In the genomic region with DNA sequence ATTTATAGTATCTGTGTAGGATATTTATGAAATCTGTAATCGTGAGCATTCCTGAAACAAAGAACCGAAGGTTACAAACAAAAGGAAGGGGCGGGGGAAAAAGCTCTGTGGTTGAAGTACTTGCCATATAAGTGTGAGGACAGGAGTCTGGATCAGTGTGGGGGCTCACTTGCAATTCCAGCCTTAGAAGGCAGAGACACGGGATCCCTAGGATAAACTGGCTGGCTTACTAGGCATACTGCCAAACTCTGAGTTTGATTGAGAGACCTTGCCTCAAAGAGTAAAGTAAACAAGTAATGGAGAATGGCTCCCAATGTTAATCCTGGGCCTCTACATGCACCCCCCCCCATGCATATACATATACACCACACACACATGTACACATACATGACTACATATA, we compare ENCODE assay signal across 27 mouse cellular contexts. TPM values are rescaled to one million over a fixed set of nuclear protein-coding genes. Genes with fewer than 3 reads are reported as not detected.
DNase-seq lines count a peak whose midpoint lies in the region; ATAC-seq and TF ChIP-seq lines count a peak whose summit lies in the region.
"Had no signal": no experiment of that assay in that cellular context is flagged by ENCODE, and none has a peak within 500 bp of the region (broad histone marks: within the 10 kb centered on the region; RNA-seq: fewer than 3 reads in every experiment).

No protein-coding gene starts in this region.

- H3K36me3 ChIP-seq in embryonic facial prominence, embryonic 14.5 days (ENCODE audit: control insufficient read depth, insufficient read depth, low read length), result peaks cover 16% of the 10 kb centered on the region
- peaks cover 77% of the 10 kb centered on the region for H3K36me3 ChIP-seq in embryonic facial prominence, embryonic 10.5 days (replicated peaks)
- H3K36me3 ChIP-seq in heart, embryonic 15.5 days, result peaks cover 50% of the 10 kb centered on the region
- H3K36me3 ChIP-seq in liver, embryonic 12.5 days, result no peaks in the 10 kb centered on the region
- H3K36me3 ChIP-seq in liver, postnatal 0 days (replicated peaks; ENCODE audit: insufficient read depth, low read length), result peaks cover 7% of the 10 kb centered on the region; the same call in 1 of the 2 replicates
- no peaks in the 10 kb centered on the region; the same call in 1 of the 2 replicates for H3K36me3 ChIP-seq in stomach, embryonic 16.5 days (ENCODE audit: control insufficient read depth, insufficient read depth, low read length)

- no peaks in the 10 kb centered on the region for H3K9me3 ChIP-seq in embryonic facial prominence, embryonic 14.5 days (ENCODE audit: control insufficient read depth, low read length)
- no peaks in the 10 kb centered on the region for H3K9me3 ChIP-seq in embryonic facial prominence, embryonic 10.5 days
- no peaks in the 10 kb centered on the region for H3K9me3 ChIP-seq in heart, embryonic 15.5 days (replicated peaks)
- H3K9me3 ChIP-seq in liver, embryonic 12.5 days (replicated peaks), result no peaks in the 10 kb centered on the region
- no peaks in the 10 kb centered on the region for H3K9me3 ChIP-seq in liver, postnatal 0 days (ENCODE audit: low read length)
- H3K9me3 ChIP-seq in stomach, embryonic 16.5 days (replicated peaks; ENCODE audit: control insufficient read depth, low read length), result no peaks in the 10 kb centered on the region
- H3K9me3 ChIP-seq: embryonic facial prominence, embryonic 13.5 days; forebrain, embryonic 13.5 days; hindbrain, embryonic 10.5 days; midbrain, embryonic 10.5 days; neural tube, embryonic 13.5 days; stomach, embryonic 15.5 days had no signal

- no peak overlapping the region for H3K27ac ChIP-seq in embryonic facial prominence, embryonic 14.5 days (replicated peaks; ENCODE audit: low read depth, low read length)
- no peak overlapping the region for H3K27ac ChIP-seq in embryonic facial prominence, embryonic 10.5 days (replicated peaks)
- H3K27ac ChIP-seq in heart, embryonic 15.5 days, result peak overlapping the region; percentile 69
- no peak overlapping the region for H3K27ac ChIP-seq in liver, embryonic 12.5 days
- no peak overlapping the region for H3K27ac ChIP-seq in liver, postnatal 0 days (ENCODE audit: low read depth)
- H3K27ac ChIP-seq in stomach, embryonic 16.5 days (ENCODE audit: low read length), result no peak overlapping the region
- H3K27ac ChIP-seq: embryonic facial prominence, embryonic 13.5 days; forebrain, embryonic 13.5 days; hindbrain, embryonic 10.5 days; left cerebral cortex, adult 2 months; midbrain, embryonic 10.5 days; neural tube, embryonic 13.5 days had no signal

- peak; percentile 13 for DNase-seq in embryonic facial prominence, embryonic 14.5 days (ENCODE audit: low spot score)
- DNase-seq in embryonic facial prominence, embryonic 10.5 days (ENCODE audit: low spot score), result no peak
- no peak for DNase-seq in heart, adult 18-20 months
- DNase-seq in liver, postnatal 0 days, result no peak
- no peak for DNase-seq in right cerebral cortex, postnatal 4 days
- DNase-seq: adrenal gland, postnatal 10 days; cerebellum, adult 2 months; cerebellum, postnatal 25 days; gastrocnemius, postnatal 36 days; kidney, adult 8-10 months; kidney, postnatal 10 days; lung, adult 18-20 months; lung, postnatal 4 days; thymus, adult 2 months had no signal

- H3K4me1 ChIP-seq in embryonic facial prominence, embryonic 14.5 days (ENCODE audit: control insufficient read depth, insufficient read depth, low read length), result no peaks in the 10 kb centered on the region; the same call in 1 of the 2 replicates
- H3K4me1 ChIP-seq in embryonic facial prominence, embryonic 10.5 days, result peaks cover 12% of the 10 kb centered on the region
- peaks cover 11% of the 10 kb centered on the region for H3K4me1 ChIP-seq in heart, embryonic 15.5 days (replicated peaks)
- H3K4me1 ChIP-seq in liver, embryonic 12.5 days, result peaks cover 27% of the 10 kb centered on the region
- H3K4me1 ChIP-seq in liver, postnatal 0 days (ENCODE audit: insufficient read depth), result no peaks in the 10 kb centered on the region
- 0 out of 2 replicates have a peak, but pooled peaks cover 3% of the 10 kb centered on the region for H3K4me1 ChIP-seq in stomach, embryonic 16.5 days (ENCODE audit: control insufficient read depth, insufficient read depth, low read length)
- H3K4me1 ChIP-seq: forebrain, embryonic 13.5 days; hindbrain, embryonic 10.5 days; midbrain, embryonic 10.5 days; stomach, embryonic 15.5 days had no signal

- 78% methylated on average over 4 of the region's 4 CpGs for WGBS in embryonic facial prominence, embryonic 14.5 days
- 91% methylated on average over 4 of the region's 4 CpGs for WGBS in embryonic facial prominence, embryonic 10.5 days
- WGBS in heart, embryonic 15.5 days, result 47% methylated on average over 4 of the region's 4 CpGs
- 39% methylated on average over 4 of the region's 4 CpGs for WGBS in liver, embryonic 12.5 days (ENCODE audit: insufficient replicate concordance)
- 71% methylated on average over 4 of the region's 4 CpGs for WGBS in liver, postnatal 0 days (ENCODE audit: insufficient replicate concordance)
- WGBS in stomach, embryonic 16.5 days, result 57% methylated on average over 4 of the region's 4 CpGs

- no peak overlapping the region for H3K4me2 ChIP-seq in embryonic facial prominence, embryonic 14.5 days (ENCODE audit: low read depth, low read length)
- no peak overlapping the region for H3K4me2 ChIP-seq in heart, embryonic 15.5 days
- H3K4me2 ChIP-seq in liver, embryonic 12.5 days, result peak overlapping the region; percentile 21; the same call in 1 of the 2 replicates
- no peak overlapping the region for H3K4me2 ChIP-seq in liver, postnatal 0 days (ENCODE audit: low read depth, low read length)
- H3K4me2 ChIP-seq in stomach, embryonic 16.5 days (ENCODE audit: low read depth, low read length), result no peak overlapping the region
- H3K4me2 ChIP-seq: embryonic facial prominence, embryonic 13.5 days; forebrain, embryonic 13.5 days; neural tube, embryonic 13.5 days; stomach, embryonic 15.5 days had no signal

- no peak for ATAC-seq in embryonic facial prominence, embryonic 14.5 days (ENCODE audit: low read depth)
- ATAC-seq in heart, embryonic 15.5 days (replicated peaks; ENCODE audit: insufficient number of reproducible peaks, insufficient read depth, low FRiP score, low read depth), result no peak; the same call in 1 of the 2 replicates
- no peak for ATAC-seq in liver, embryonic 12.5 days
- no peak for ATAC-seq in liver, postnatal 0 days
- ATAC-seq in stomach, embryonic 16.5 days (ENCODE audit: insufficient read depth, low FRiP score), result peak; percentile 64; the same call in 1 of the 2 replicates
- ATAC-seq: activated CD4-positive, CD25-positive, alpha-beta regulatory T cell, adult 4 months; forebrain, embryonic 13.5 days; midbrain, embryonic 16.5 days had no signal

- no peak overlapping the region for H3K4me3 ChIP-seq in embryonic facial prominence, embryonic 14.5 days (ENCODE audit: low read depth, low read length)
- H3K4me3 ChIP-seq in embryonic facial prominence, embryonic 10.5 days, result no peak overlapping the region
- no peak overlapping the region for H3K4me3 ChIP-seq in heart, embryonic 15.5 days
- H3K4me3 ChIP-seq in liver, embryonic 12.5 days, result no peak overlapping the region
- no peak overlapping the region for H3K4me3 ChIP-seq in liver, postnatal 0 days (ENCODE audit: low read depth, low read length)
- no peak overlapping the region for H3K4me3 ChIP-seq in stomach, embryonic 16.5 days (replicated peaks; ENCODE audit: low read length)
- H3K4me3 ChIP-seq: embryonic facial prominence, embryonic 13.5 days; forebrain, embryonic 13.5 days; hindbrain, embryonic 10.5 days; left cerebral cortex, adult 2 months; midbrain, embryonic 10.5 days; myocyte; neural tube, embryonic 13.5 days; stomach, embryonic 15.5 days had no signal

- no peaks in the 10 kb centered on the region for H3K27me3 ChIP-seq in embryonic facial prominence, embryonic 14.5 days (replicated peaks; ENCODE audit: control insufficient read depth, insufficient read depth, low read length)
- H3K27me3 ChIP-seq in embryonic facial prominence, embryonic 10.5 days (replicated peaks; ENCODE audit: low read depth, poor library complexity, severe bottlenecking), result no peaks in the 10 kb centered on the region
- no peaks in the 10 kb centered on the region for H3K27me3 ChIP-seq in heart, embryonic 15.5 days
- no peaks in the 10 kb centered on the region for H3K27me3 ChIP-seq in liver, embryonic 12.5 days (replicated peaks)
- H3K27me3 ChIP-seq in liver, postnatal 0 days (ENCODE audit: insufficient read depth, low read length), result no peaks in the 10 kb centered on the region
- H3K27me3 ChIP-seq in stomach, embryonic 16.5 days (ENCODE audit: control insufficient read depth, insufficient read depth, low read length), result no peaks in the 10 kb centered on the region
- H3K27me3 ChIP-seq: embryonic facial prominence, embryonic 13.5 days; forebrain, embryonic 13.5 days; neural tube, embryonic 13.5 days; stomach, embryonic 15.5 days had no signal

- TF ChIP-seq CTCF in liver, postnatal 0 days (IDR thresholded peaks at IDR 0.05; ENCODE audit: low read depth), result no peak

- TF ChIP-seq EP300 in liver, postnatal 0 days (IDR thresholded peaks at IDR 0.05; ENCODE audit: low read depth), result no peak

- H3K9ac ChIP-seq in embryonic facial prominence, embryonic 14.5 days (ENCODE audit: low read depth, low read length), result no peak overlapping the region
- H3K9ac ChIP-seq in heart, embryonic 15.5 days, result no peak overlapping the region
- no peak overlapping the region for H3K9ac ChIP-seq in liver, embryonic 12.5 days
- H3K9ac ChIP-seq in liver, postnatal 0 days (replicated peaks), result no peak overlapping the region
- no peak overlapping the region for H3K9ac ChIP-seq in stomach, embryonic 16.5 days (ENCODE audit: low read length)
- H3K9ac ChIP-seq: embryonic facial prominence, embryonic 13.5 days; forebrain, embryonic 13.5 days; neural tube, embryonic 13.5 days; stomach, embryonic 15.5 days had no signal

RNA-seq across cellular contexts. Expression of gene Rheb, which starts 36.3 kb away (rescaled TPM):
- 198 and 207 TPM in 2 replicates for polyA plus RNA-seq in embryonic facial prominence, embryonic 14.5 days (2014; fragmentation: Nextera tagmentation; extraction: Ambion mirVana)
- polyA plus RNA-seq in embryonic facial prominence, embryonic 10.5 days (2016; fragmentation: Nextera tagmentation; extraction: Ambion mirVana), result 169 and 178 TPM in 2 replicates
- polyA plus RNA-seq in heart, embryonic 15.5 days (2015; fragmentation: Nextera tagmentation; extraction: Ambion mirVana), result 211 and 262 TPM in 2 replicates
- total RNA-seq in heart, adult 18-20 months (2021), result 10 to 100 TPM; 82.6 to 85.7 TPM
- polyA plus RNA-seq in liver, embryonic 12.5 days (2016; fragmentation: Nextera tagmentation; extraction: Ambion mirVana), result 110 and 113 TPM in 2 replicates
- 79.6 and 80.0 TPM in 2 replicates for polyA plus RNA-seq in liver, postnatal 0 days (2015; fragmentation: Nextera tagmentation; extraction: Ambion mirVana)
- polyA plus RNA-seq in stomach, embryonic 16.5 days (2015; fragmentation: Nextera tagmentation; extraction: Ambion mirVana), result 218 and 227 TPM in 2 replicates
